Mouse (Mus musculus): ENCODE results near the gene Tbc1d32.
A peak's percentile ranks its signal among the peaks of the same experiment; 100 is the strongest.

Gene Tbc1d32

GRCm38 (mm10) chr10:56106996-56107334 lies 121.5 kb downstream of the Tbc1d32 start:
- peak; percentile 36 for ATAC-seq (ENCODE audit: low TSS enrichment)

GRCm38 (mm10) chr10:56106333-56106995 lies 122.0 kb downstream of the Tbc1d32 start, which contains the start of gene Msl3l2:
Gene Msl3l2 (plus strand): TSS chr10:56106917.
- ATAC-seq (ENCODE audit: low TSS enrichment) = peak; percentile 98

- no peak for ATAC-seq (ENCODE audit: low TSS enrichment)
These were observed 128.7 kb downstream of the Tbc1d32 start for GRCm38 (mm10) chr10:56099641-56100310.

- ATAC-seq (ENCODE audit: low TSS enrichment) = no peak
These were observed 129.4 kb downstream of the Tbc1d32 start for GRCm38 (mm10) chr10:56099126-56099525.

- ATAC-seq (ENCODE audit: low TSS enrichment) = no peak
These were observed 131.7 kb downstream of the Tbc1d32 start for GRCm38 (mm10) chr10:56096757-56097156.

- no peak for ATAC-seq (ENCODE audit: low TSS enrichment)
These were observed 133.9 kb downstream of the Tbc1d32 start for GRCm38 (mm10) chr10:56094586-56094985.

GRCm38 (mm10) chr10:56089714-56090113 lies 138.8 kb downstream of the Tbc1d32 start:
- ATAC-seq (ENCODE audit: low TSS enrichment) = no peak

GRCm38 (mm10) chr10:56062746-56063145 lies 165.7 kb downstream of the Tbc1d32 start:
- ATAC-seq (ENCODE audit: low TSS enrichment) = peak; percentile 88

GRCm38 (mm10) chr10:56061238-56061830 lies 167.2 kb downstream of the Tbc1d32 start:
- ATAC-seq (ENCODE audit: low TSS enrichment) = peak; percentile 55

GRCm38 (mm10) chr10:56058979-56059422 lies 169.5 kb downstream of the Tbc1d32 start:
- ATAC-seq (ENCODE audit: low TSS enrichment) = peak; percentile 69

- no peak for ATAC-seq (ENCODE audit: low TSS enrichment)
These were observed 203.1 kb downstream of the Tbc1d32 start for GRCm38 (mm10) chr10:56025400-56025799.

- ATAC-seq (ENCODE audit: low TSS enrichment) = no peak
These were observed 203.9 kb downstream of the Tbc1d32 start for GRCm38 (mm10) chr10:56024579-56024978.

GRCm38 (mm10) chr10:55979898-55980521 lies 248.5 kb downstream of the Tbc1d32 start:
- ATAC-seq (ENCODE audit: low TSS enrichment) = peak; percentile 99

- no peak for ATAC-seq (ENCODE audit: low TSS enrichment)
These were observed 250.5 kb downstream of the Tbc1d32 start for GRCm38 (mm10) chr10:55978001-55978400.

Measured in frontal cortex, adult (tissue).